Mouse (Mus musculus): Measurements from ENCODE around the gene Uhrf1bp1.

Gene Uhrf1bp1

DNA sequence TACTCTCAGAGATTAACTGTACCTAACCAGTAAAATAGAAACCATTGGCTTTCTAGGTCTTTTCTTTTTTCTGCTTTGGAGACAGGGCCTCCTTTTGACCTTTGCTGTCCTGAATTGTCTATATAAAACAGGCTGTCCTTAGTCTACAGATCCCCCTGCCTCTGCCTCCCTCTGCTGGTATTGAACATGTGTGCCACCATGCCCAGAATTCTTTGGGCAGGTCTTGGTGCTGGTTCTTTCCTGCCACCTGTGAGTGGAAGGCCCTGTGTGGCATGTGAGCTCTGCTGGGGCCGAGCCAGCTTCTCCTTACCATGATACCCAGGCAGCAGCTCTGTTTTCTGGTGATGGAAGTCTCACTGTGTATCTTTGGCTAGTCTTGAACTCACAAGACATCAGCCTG is 7.9 kb upstream of the Uhrf1bp1 start:
- no peak for DNase-seq

DNA sequence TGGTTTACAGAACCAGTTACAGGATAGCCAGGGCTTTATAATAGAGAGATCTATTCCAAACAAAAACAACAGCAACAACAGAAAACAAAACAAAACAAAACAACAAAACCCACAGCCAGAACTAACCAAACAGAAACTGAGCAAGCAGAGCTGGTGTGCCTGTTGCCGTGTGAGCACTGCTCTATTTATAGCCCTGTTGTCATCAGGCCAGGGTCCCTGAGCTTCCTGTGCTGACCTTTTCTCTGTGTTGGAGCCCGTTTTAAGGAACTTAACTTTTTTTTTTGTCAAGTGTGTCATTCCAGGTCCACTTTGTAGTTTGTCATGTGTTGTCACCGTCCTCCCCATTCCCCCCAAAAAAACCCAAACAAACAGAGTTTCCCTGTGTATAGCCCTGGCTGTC is 5.2 kb upstream of the Uhrf1bp1 start:
- no peak for DNase-seq

DNA sequence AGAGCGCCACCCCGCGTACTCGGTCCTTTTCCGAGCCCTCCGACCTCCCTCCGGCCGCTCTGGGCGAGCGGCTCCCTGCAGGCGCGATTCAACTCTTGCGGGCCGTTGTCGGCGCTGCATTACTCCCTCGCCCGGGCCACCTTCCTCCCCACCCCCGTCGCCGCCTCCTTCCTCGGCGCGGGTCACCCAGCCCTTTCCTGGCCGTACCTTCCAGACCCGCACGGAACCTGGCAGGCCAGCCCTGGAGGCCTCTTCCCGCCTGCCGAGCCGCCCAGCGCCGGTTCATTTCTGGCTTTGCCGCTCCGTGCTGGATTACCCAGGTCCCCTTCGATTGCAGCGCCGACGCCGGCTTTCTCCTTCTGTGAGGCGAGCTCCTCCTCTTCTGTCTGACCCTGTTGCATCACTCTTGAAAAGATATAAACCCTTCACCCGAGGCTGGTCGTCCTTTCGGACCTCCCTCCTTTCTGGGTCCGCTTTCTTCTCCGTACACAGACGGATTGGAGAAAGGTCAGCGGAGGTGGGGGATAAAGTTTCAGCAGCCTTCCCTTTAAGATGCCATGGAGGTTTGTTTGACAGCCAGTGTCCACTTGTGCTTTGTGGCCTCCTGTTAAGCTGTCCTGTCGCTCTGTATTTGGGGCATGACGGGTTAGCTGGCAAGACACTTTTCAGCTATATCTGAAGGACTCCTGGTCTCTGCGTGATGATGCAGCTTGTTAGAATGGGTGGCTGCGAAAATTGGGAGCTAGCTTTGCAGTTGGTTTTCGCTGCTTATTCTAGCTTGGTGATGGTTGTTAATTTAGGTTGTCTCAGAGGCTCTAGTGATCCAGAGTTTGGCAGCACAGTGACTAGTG is 782 bp downstream of the Uhrf1bp1 start:
- DNase-seq, result peak; percentile 75

DNA sequence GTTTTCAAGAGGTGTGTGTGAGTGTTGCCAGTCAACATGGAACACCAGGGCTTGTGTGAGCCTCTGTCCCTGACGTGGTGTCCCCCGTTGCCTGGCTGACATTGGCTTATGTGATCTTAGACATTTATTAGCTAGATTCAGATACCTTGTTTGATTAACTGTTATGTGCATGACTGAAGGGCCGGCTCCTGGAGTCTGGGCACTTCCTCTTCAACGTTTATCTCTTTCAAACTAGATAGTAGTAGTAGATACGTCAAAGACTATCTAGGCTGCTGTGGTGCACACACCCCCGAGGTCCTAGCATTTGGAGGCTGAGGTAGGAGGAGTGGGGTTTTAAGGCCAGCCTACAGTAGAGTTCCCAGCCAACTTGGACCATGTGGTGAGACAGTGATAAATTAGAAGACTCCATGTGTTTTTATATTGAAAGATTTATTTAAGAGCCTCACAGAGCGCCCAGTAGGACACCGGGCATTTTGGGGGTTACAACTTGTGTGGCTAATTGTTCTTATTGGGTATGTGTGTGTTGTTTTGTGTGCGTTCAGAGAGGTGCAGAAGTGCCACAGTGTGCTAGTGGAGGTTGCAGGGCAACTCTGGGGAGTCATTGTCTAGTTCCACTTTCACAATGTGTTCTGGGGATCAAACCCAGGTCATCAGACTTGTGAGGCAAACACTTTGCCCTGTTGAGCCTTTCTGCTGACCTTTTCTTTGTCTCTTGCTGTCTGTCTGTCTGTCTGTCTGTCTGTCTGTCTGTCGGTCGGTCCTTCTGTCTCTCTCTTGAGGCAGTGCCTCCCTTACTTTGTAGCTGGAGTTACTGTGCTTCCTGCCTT is 1.6 kb downstream of the Uhrf1bp1 start:
- no peak for DNase-seq

DNA sequence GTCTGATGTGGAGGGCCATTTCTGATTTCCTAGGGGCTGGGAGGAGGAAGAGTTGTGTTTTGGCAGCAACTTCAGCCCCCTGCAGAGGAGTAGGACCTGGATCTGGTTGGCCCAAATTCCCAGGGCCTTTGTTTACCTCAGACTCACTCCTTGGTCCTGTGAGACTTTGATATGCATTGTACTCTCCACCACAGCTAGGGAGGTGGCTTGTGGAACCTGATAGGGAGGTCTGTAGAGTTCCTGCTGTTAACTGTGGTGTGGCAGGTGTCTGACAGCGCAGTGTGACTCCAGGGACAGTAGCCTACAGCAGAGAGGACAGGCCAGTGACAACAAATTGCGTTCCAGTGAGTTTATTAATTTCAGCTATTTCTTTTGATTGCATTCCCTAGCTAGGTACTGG is 2.9 kb downstream of the Uhrf1bp1 start:
- no peak for DNase-seq

DNA sequence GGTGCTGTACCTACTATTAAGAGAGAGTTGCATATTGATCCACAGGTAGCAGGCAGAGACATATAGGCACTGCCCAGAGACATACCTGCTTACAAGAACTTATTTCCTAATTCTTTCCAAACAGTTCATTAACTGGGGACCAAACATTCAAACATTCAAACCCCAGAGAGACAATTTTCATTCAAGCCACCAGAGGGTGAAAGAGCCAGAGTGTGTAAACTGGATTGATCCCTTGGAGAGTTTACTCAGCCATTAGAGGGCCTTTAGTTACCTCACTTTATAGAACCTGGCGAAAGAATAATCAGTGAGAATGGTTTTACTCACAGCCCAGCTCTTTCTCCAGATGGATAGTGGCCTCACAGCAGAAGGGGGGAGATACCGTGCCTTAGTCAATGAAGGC is 9.2 kb downstream of the Uhrf1bp1 start:
- no peak for DNase-seq

DNA sequence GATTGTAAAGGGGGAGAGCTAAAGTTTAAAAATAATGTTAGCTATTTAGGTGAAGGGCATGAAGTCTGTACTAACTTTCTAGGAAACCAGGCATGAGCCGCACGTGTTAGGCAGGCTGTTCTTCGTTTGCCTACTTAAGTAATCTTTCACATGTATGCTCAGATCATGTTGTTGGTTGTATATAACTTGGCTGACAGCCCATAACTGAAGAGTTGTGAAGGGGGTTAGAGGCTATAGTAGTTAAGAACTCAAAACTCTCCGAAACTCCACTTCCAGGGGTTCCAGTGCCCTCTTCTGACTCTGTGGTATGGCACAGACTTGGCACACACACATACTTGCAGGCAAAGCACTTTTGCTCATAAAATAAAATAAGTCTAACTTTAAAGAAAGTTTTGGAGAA is 10.5 kb downstream of the Uhrf1bp1 start:
- DNase-seq, result no peak

DNA sequence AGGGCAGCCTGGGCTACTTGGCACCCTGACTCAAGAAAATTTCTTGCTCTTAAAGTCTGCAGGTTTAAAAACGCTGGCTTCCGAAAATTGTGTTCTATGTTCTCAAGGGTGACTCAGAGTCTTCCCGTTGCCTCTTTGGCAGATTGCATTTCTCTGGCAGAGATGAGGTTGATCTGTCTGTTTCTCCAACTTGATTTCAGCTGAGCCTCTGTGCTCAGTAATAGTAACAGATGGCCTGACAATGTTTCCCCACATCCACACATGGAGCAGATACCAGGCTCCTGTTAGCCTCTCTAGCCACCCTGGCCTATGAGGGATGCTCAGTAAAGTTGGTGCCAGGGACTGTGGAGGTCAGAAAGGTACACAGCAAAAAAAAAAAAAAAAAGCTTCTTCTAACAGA is 15.6 kb downstream of the Uhrf1bp1 start:
- no peak for DNase-seq

DNA sequence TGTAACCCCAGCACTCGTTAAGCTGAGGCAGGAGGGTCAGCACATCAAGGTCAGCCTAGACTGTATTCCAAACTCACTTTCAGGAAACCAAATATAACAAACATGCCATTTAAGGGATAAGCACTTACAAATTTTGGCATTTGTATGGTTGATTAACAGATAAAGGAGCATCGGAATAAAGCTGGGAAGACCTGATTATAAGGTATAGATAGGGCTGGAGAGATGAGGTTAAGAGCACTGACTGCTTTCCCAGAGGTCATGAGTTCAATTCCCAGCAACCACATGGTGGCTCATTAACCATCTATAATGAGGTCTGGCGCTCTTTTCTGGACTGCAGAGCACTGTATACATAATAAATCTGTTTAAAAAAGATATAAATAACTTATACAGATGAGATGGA is 17.3 kb downstream of the Uhrf1bp1 start:
- DNase-seq, result no peak

DNA sequence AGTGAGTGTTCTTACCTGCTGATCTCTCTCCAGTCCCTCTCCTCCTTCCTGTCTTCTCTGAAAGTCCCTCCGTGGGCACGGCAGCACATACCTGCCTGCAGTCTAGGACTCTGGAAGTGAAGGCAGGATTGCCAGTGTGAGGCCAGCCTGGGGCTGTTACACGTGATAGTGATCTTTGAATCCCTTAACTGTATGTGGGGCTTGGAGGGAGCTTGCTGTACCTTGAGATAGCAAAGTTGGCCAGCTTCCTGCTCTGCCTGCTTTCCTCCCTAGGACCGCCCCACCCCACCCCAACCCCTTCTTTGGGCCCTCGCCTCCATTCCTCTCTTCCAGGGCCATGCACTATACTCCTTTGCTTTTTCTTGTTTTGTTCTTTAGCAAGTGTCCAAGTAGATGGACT is 18.3 kb downstream of the Uhrf1bp1 start:
- no peak for DNase-seq

DNA sequence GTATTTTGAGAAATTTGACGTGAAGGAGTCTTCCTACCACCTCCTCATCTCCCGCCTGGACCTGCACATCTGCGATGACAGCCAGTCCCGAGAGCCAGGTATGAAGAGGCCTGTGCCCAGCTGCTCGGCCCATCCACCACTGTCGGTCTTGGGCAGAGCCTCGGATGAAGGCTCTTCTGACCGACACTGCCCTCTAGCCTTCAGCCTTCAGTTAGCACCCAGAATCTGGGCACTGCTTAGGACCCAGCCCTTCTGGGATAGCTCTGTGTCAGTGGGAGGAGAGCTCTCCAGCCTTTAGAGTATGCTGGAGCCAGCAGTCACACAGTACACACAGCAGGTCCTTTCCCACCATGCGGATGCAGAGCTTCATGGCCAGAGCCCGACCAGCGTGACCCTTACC is 25.3 kb downstream of the Uhrf1bp1 start:
- peak; percentile 11 for DNase-seq

DNA sequence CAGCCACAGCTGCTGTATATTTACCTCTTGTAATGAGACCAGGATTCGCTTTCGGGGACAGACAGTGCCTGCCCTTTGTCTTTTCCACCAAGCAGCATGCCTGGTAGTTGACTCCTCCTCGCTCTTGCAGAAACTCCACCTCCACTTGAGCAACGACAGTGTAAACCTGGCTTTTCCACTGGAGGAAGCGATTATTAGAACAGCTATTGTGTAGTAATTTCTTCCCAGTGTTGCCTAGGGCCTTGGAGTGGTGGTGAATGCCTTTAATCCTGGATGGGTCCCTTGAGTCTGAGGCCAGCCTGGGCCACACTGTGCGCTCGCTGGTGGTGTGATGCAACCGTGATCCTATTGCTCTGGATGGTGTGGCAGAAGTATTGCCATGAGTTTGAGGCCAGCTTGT is 26.9 kb downstream of the Uhrf1bp1 start:
- no peak for DNase-seq

DNA sequence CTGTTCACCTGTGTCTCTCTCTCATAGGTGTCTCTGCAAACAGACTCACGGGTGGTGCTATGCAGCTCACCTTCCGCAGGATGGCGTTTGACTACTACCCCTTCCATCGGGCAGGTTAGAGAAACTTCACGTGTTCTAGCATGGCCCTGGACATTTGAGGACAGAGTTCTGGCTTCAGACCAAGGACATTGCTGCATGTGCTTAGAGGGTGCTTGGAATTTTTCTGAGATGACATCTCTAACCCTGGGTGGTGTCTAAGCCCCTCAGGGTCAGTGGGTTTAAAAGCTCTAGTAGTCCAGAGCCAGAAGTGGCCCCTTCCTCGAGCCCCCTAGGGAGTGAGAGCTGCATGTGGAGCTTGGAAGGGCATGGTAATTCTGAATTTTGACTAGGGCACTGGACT is 27.8 kb downstream of the Uhrf1bp1 start:
- no peak for DNase-seq

DNA sequence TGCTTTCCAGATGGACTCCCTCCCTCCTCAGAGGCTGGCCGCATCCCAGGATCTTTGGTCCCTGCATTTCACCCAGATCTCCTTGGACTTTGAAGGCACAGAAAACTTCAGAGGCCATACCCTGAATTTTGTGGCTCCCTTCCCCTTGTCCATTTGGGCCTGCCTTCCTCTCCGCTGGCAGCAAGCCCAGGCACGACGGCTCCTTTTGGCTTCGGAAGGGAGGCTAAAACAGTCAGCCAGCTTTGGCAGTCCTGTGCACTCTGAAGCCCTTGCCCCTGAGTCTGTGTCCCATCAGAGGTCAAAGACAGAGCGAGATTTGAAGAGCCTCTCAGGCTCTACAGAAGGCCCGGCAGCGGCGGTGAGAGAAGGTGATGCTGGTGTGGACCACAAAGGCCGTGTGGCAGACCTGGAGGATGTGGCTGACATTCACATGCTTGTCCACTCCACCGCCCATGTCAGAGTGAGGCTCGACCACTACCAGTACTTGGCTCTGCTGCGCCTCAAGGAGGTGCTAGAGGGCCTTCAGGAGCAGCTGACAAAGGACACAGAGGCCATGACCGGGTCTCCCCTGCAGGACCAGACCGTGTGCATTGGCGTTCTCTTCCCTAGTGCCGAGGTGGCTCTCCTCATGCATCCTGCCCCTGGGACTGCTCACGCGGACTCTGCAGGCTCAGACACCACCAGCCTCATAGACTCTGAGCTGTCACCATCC is 30.4 kb downstream of the Uhrf1bp1 start:
- DNase-seq, result no peak

DNA sequence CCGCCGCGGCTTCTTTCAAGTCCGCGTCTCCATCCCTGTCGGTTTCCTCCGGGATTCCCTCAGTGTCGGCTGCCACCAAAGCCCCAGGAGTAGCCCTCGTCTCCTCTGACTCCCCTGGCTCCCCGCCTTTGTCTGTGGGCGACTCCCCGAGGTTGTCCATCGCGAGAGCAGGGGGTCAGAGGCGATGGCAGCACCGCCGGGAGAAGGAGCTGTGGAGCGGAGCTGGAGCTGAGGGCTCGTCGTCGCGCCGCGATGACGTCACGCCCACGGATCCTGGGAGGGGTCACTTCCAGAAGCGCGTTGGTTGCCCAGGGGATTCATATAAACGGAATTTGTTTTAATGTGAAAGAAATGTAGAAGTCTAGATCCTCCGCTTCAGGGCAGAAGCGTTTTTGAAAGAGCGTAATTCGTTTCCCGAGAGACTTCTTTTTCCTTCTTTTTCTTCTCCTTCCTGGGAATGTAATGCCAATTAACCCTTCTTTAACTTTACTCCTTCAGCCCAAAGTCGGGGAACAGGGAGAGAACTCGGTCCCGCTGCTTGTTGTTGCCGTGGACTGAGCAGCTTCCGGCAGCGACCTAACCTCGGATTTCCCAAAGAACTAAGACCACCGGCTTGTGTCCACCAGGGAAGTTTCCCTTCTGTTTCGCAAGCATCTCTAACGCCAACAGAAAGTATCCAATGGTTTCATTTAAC is 51.4 kb downstream of the Uhrf1bp1 start:
- peak; percentile 96 for DNase-seq

DNA sequence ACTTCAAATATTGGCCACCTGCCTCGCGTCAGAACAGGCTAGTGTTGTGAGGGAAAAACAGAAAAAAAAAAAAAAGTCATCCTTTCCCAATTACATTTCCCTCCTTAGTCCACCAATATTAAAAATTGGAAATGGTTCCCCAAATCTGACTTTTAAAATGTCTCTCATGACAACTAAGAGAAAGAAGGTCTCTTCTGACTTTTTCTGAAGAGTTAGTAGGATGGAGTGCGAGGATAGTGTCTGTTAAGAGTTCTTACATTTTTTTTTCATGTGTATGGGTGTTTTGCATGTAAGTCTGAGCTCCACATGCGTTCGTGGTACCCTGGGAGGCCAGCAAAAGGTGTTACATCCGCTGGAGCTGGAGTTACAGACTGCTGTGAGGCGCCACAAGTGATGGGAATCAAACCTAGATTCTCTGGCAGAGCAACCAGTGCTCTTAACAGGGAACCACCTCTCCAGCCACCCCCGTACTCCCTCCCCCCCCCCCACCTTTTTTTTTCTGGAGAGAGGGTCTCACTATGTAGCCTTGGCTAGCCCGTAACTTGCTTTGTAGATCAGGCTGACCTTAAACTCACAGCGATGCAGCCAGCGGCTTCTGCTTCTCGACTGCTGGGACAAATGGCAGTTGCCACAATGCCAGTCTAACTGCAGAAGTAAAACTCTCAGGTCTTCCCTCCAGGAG is 52.1 kb downstream of the Uhrf1bp1 start:
- DNase-seq, result no peak

DNA sequence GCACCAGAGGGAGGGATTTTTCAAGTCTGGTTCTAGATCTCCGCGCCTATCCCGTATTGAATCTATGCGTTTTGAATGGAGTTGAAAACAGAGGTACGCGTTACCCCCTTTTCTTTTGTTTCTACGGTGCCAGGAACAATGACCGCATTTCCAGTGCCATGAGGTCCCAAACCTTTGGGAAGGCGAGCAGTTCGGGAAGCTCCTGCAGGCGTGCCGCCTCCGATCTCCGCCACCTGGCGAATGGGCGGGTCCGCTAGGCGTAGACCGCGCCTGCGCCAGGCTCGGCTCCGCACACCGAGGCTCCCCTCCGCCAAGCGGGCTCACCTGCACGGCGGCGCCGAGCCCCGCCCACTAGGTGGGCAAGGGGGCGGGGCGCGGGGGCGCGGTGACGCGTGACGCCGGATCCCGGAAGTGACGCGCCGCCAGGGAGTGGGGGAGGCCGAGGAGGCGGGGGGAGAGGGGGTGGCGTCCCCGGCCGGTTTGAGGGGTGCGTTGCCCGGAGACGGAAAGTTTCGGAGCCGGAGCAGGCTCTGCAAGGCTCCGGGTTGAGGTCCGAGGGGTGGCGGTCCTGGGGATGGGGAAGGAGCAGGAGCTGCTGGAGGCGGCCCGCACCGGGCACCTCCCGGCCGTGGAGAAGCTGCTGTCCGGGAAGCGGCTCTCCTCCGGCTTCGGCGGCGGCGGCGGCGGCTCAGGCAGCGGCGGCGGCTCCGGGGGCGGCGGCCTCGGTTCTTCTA is 52.8 kb downstream of the Uhrf1bp1 start, which contains the start of gene Anks1:
Gene Anks1 (plus strand): TSS at position 419 of the 734 bp plus-strand sequence.
- peak; percentile 90 for DNase-seq

DNA sequence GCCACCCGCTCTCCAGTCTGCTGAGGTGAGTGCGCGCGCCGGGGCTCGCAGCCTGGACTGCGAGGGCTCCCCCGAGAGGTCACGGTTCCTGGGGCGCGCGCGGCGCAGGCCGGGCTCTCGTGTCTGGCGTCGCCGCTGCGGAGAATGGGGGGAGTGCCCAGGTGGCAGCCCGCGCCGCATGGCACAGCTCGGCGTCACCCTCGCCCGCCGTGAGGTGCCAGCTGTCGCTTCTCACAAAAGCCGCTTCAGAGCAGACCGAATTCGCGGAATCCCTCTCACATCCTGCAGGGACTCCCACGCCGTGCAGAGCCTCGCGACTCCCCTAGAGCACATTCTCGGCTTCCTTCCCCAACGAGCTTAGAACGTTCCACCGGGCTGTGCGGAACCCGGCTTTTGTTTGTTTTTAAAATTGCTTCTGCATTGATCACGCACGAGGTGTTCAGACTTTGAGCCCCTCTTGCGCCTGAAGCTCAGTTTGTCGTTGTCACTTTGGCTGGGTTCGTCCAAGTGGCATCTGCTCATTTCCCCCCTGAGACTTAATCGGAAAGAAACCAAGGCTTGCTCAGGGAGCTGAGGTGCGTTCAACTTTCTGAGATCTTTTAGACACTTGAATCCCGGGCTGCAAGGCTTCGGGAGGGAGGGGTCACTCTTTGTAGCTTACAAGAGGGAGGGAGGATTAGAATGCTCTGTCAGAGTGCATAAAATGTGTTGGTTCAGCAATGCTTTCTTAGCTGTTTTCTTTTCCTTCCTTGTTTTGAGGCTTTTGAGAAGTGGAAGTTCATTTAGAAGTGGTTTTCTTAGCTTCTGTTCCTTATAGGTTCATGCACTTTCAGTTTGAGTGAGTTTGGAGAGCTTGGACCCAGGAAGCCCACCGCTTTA is 53.6 kb downstream of the Uhrf1bp1 start, which contains the start of gene Taf11:
Gene Taf11 (minus strand): TSS at position 223 of the 879 bp plus-strand sequence.
- no peak for DNase-seq

DNA sequence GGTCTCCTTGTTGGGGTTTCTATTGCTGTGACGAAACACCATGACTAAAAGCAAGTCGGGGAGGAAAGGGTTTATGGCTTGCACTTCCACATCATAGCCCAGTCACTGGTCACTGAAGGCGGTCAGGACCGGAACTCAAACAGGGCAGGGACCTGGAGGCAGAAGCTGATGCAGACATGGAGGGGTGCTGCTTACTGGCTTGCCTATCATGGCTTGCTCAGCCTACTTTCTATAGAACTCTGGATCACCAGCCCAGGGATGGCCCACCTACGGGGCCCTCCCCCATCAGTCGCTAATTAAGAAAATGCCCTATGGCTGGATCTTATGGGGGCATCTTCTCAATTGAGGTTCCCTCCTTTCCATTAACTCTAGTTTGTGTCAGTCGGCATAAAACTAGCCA is 55.1 kb downstream of the Uhrf1bp1 start:
- DNase-seq, result no peak

DNA sequence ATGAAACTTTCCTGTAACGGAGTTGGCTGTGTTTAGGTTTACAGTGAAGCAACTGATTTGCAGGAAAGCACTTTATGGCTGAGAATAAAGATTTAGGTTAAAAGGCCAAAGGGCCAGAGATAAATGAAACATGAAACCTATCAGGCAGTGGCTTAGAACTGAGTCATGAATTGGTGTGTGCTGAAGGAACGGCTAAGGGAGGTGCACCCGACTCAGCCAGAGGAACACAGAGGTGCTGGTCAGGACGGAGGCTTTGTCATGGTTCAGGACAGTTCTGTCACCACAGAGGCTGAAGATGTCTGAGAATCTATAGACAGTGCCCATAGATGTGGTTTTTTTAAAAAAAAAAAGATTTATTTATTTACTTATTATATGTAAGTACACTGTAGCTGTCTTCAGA is 58.5 kb downstream of the Uhrf1bp1 start:
- no peak for DNase-seq

All from kidney, adult 18-20 months (tissue).